Mouse (Mus musculus) heart, postnatal 0 days (tissue): ENCODE results near the gene Atmin. TPM values are rescaled to one million over a fixed set of nuclear protein-coding genes. Genes with fewer than 3 reads are reported as not detected.

Source experiments
- ATAC-seq: fragments of 200-750 bp; cut with Nextera tagmentation; 2 replicates; pipeline ENCODE4 v1.8.0; 2017; ENCODE audit warnings: low read depth, moderate number of reproducible peaks, moderate library complexity; ENCODE audit not compliant: insufficient read depth
- DNase-seq: peaks from one replicate; pipeline ENCODE4 v3.0.0-alpha.2; 2016; ENCODE audit warnings: low spot score
- H3K27ac ChIP-seq: fragments of 300-500 bp; sonication (generic); 2 replicates; pipeline ENCODE4 v1.5.1; 2014; ENCODE audit warnings: low read depth, mild to moderate bottlenecking
- H3K27me3 ChIP-seq: fragments of 300-500 bp; sonication (generic); 2 replicates; pipeline ENCODE4 v1.6.1; 2014; ENCODE audit warnings: low read length, mixed read lengths; ENCODE audit not compliant: control insufficient read depth, insufficient read depth
- H3K36me3 ChIP-seq: fragments of 300-500 bp; sonication (generic); replicated peaks from 2 replicates; pipeline ENCODE4 v1.6.1; 2014; ENCODE audit warnings: low read length, mixed read lengths; ENCODE audit not compliant: control insufficient read depth, insufficient read depth
- H3K4me1 ChIP-seq: fragments of 300-500 bp; sonication (generic); 2 replicates; pipeline ENCODE4 v1.6.1; 2014; ENCODE audit warnings: antibody characterized with exemption; ENCODE audit not compliant: control insufficient read depth, insufficient read depth
- H3K4me2 ChIP-seq: fragments of 300-500 bp; sonication (generic); 2 replicates; pipeline ENCODE4 v1.6.1; 2014; ENCODE audit warnings: low read depth, mild to moderate bottlenecking, low read length, moderate library complexity
- H3K4me3 ChIP-seq: fragments of 300-500 bp; sonication (generic); 2 replicates; pipeline ENCODE4 v1.5.1; 2014; ENCODE audit warnings: low read depth, low read length
- H3K9ac ChIP-seq: fragments of 300-500 bp; sonication (generic); replicated peaks from 2 replicates; pipeline ENCODE4 v1.6.1; 2014; ENCODE audit warnings: low read depth, low read length, mixed read lengths
- H3K9me3 ChIP-seq: fragments of 300-500 bp; sonication (generic); replicated peaks from 2 replicates; pipeline ENCODE4 v1.6.1; 2016; ENCODE audit warnings: low read length; ENCODE audit not compliant: control insufficient read depth
- CTCF ChIP-seq: IDR thresholded peaks from 2 replicates; pipeline ENCODE4 v1.5.1; 2016; ENCODE audit warnings: antibody characterized with exemption, control low read depth, low read depth
- EP300 ChIP-seq: IDR thresholded peaks from 2 replicates; pipeline ENCODE4 v1.6.1; 2016; ENCODE audit warnings: antibody characterized with exemption, low read depth
- WGBS: fragments of 180-500 bp; shearing (Covaris S2); extraction: QIAGEN DNeasy Blood & Tissue Kit; methylation state at CpG from one replicate; pipeline ENCODE4 v1.1.7; 2014; 5-methylcytosine and 5-hydroxymethylcytosine counted together
- polyA plus RNA-seq: library from polyadenylated mRNA; unstranded; fragments of >200 nt; fragmentation: Nextera tagmentation; extraction: Ambion mirVana; gene quantifications from 2 replicates; pipeline ENCODE4 v1.2.1, GENCODE M21; 2015
- total RNA-seq: library from RNA; depleted of rRNA; stranded (reverse); fragments of >200 nt; gene quantifications from 2 replicates; pipeline ENCODE4 v1.2.3, GENCODE M21; 2014; ENCODE audit warnings: low replicate concordance; rRNA removed

Gene Atmin
- total and polyA plus RNA-seq, 2 experiments from 2014 or later = 7.0 to 16.0 TPM

GRCm38 (mm10) chr8:116992176-116992971 lies 49.2 kb downstream of the Atmin start:
- 10% methylated on average over 23 of the region's 23 CpGs for WGBS
- Histone ChIP-seq H3K9me3 (no peaks in the 10 kb centered on the region), H3K36me3 (0 out of 2 replicates have a peak, but pooled peaks cover 9% of the 10 kb centered on the region), H3K4me1 (peaks cover 8% of the 10 kb centered on the region; the same call in 1 of the 2 replicates), H3K9ac (peak overlapping the region; percentile 62), H3K4me3 (peak overlapping the region; percentile 74), H3K4me2 (peak overlapping the region; percentile 97), H3K27me3 (no peaks in the 10 kb centered on the region), H3K27ac (peak overlapping the region; percentile 87)
- TF ChIP-seq CTCF (no peak), EP300 (no peak)
- ATAC-seq (no peak), DNase-seq (peak; percentile 53)

DNA sequence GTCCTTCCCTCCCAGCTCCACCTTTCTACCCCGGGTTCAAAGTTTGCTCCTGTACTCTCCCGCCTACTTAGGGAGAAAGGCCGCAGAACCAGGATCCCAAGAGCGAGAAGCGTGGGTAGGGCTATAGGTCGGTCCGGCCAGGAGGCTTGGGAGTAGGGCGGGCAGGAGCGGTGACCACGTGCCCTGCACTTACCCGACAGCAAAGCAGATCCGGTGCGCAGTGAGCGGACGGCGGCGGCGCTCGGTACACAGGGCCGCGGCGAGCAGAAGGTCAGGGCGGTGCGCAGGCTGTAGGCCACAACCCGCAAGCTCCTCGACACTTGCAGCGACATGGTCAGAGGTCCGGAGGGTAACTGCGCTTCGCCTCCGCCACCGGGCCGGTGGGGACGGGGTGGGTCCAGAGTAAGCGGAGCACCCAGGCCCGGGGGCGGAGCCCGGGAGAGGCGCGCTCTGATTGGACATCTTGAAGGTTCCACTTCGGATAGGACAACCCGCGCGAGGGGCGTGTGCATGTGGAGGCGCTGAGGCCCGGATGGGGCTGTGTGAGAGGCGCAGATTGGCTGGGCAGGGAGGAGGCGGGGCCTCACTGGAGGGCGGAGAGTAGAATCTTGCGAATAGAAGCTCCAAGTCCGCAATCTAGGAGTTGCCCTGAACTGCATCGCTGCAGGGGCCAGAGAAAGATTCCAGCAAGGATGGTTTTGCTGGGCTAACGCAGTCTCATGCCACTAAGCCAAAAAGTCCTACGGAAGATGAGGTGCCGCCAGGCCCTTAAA lies 50.1 kb downstream of the Atmin start, which contains the start of gene Gcsh:
Gcsh (minus strand) TSS at position 443 of the 773 bp plus-strand sequence.
- Histone ChIP-seq H3K36me3 (0 out of 2 replicates have a peak, but pooled peaks cover under 1% of the 10 kb centered on the region), H3K4me1 (peaks cover 8% of the 10 kb centered on the region; the same call in 1 of the 2 replicates), H3K4me3 (peak within 1 kb of the TSS; percentile 74), H3K27me3 (no peaks in the 10 kb centered on the region), H3K9me3 (no peaks in the 10 kb centered on the region), H3K9ac (peak within 1 kb of the TSS; percentile 62), H3K27ac (peak within 1 kb of the TSS; percentile 87), H3K4me2 (peak within 1 kb of the TSS; percentile 97)
- ATAC-seq (peak; percentile 100), DNase-seq (peak; percentile 99)
- WGBS = under 1% methylated on average over 55 of the region's 56 CpGs
- TF ChIP-seq CTCF (no peak), EP300 (no peak)

DNA sequence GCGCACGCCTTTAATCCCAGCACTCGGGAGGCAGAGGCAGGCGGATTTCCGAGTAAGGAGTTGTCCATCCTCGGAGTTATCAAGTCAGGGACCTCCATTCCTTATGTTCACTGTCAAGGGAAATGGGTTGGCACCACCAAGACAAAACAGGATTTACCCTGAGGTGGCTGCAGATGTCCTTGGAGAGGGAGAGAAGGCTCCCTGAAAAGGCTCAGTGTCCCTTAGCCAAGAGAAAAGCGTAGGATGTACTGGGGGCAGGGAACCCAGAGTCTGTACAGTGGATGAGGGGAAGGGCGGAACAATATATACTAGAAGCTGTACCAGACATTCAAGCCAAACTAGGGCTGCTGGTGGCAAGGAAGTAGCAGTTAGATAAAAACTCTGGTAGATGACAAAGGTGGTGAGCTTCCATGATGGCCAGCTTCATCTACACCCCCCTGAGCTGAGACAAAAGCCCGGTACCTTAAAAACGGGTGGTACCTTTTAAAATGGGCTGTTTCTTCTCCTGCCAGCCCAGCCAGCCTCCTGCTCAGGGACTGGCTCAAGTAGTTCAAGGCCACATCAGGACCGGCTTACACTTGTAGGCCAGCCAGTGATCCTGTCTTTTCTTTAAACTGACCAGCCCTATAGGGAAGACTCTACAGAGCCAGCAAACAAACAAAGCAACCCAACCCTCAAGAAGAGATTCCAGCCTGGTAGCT lies 51.0 kb downstream of the Atmin start:
- H3K4me1 ChIP-seq = peaks cover 8% of the 10 kb centered on the region; the same call in 1 of the 2 replicates
- H3K27ac ChIP-seq = no peak overlapping the region
- no peaks in the 10 kb centered on the region for H3K36me3 ChIP-seq
- H3K4me2 ChIP-seq = peak overlapping the region; percentile 97
- DNase-seq = no peak
- WGBS = 54% methylated on average over 11 of the region's 11 CpGs
- peak overlapping the region; percentile 14; the same call in 1 of the 2 replicates for H3K9ac ChIP-seq
- H3K9me3 ChIP-seq = no peaks in the 10 kb centered on the region
- no peaks in the 10 kb centered on the region for H3K27me3 ChIP-seq
- TF ChIP-seq CTCF (no peak), EP300 (no peak)
- no peak for ATAC-seq
- peak overlapping the region; percentile 74 for H3K4me3 ChIP-seq

Other genes with a start within 250 kb of the Atmin start
- gene Cdyl2, start 210.4 kb upstream of the Atmin start, total RNA-seq = 3.6 and 4.7 TPM in 2 replicates
- 3.3 and 4.2 TPM in 2 replicates for gene Cdyl2, start 210.4 kb upstream of the Atmin start, polyA plus RNA-seq
- 37.2 and 65.8 TPM in 2 replicates for gene Cmc2, start 21.9 kb upstream of the Atmin start, total RNA-seq
- 139 and 161 TPM in 2 replicates for gene Cmc2, start 21.9 kb upstream of the Atmin start, polyA plus RNA-seq
- 4.4 and 19.2 TPM in 2 replicates for gene Cenpn, start 21.7 kb upstream of the Atmin start, total RNA-seq
- 9.4 and 10.1 TPM in 2 replicates for gene Cenpn, start 21.7 kb upstream of the Atmin start, polyA plus RNA-seq
- gene 1700030J22Rik, start 35.6 kb downstream of the Atmin start, total RNA-seq = 2.7 TPM in 1 of 2 replicates, not detected in the other
- gene 1700030J22Rik, start 35.6 kb downstream of the Atmin start, polyA plus RNA-seq = 0.26 and 0.33 TPM in 2 replicates
- gene Gcsh, start 50.1 kb downstream of the Atmin start, total RNA-seq = 24.2 and 29.9 TPM in 2 replicates
- gene Gcsh, start 50.1 kb downstream of the Atmin start, polyA plus RNA-seq = 69.3 and 71.1 TPM in 2 replicates
- gene Pkd1l2, start 139.1 kb downstream of the Atmin start, total RNA-seq = not detected in 2 replicates
- gene Pkd1l2, start 139.1 kb downstream of the Atmin start, polyA plus RNA-seq = 0.01 TPM in 1 of 2 replicates, not detected in the other
- gene Bco1, start 152.5 kb downstream of the Atmin start, total RNA-seq = not detected in 2 replicates
- gene Bco1, start 152.5 kb downstream of the Atmin start, polyA plus RNA-seq = not detected in 2 replicates
- 3.1 and 4.0 TPM in 2 replicates for gene Gan, start 214.7 kb downstream of the Atmin start, total RNA-seq
- gene Gan, start 214.7 kb downstream of the Atmin start, polyA plus RNA-seq = 0.60 and 0.99 TPM in 2 replicates